Comparison of ENCODE assay signal across 30 mouse cellular contexts in genomic region chr5:5291321-5291991, GRCm38 (mm10).
DNase-seq lines count a peak whose midpoint lies in the region; ATAC-seq and TF ChIP-seq lines count a peak whose summit lies in the region.
"Had no signal": no experiment of that assay in that cellular context is flagged by ENCODE, and none has a peak within 500 bp of the region (broad histone marks: within the 10 kb centered on the region; RNA-seq: fewer than 3 reads in every experiment).

No protein-coding gene starts in this region.

- ATAC-seq in frontal cortex, adult (ENCODE audit: low TSS enrichment), result peak; percentile 62; the same call in 1 of the 2 replicates
- peak; percentile 79 for ATAC-seq in stomach, postnatal 0 days (ENCODE audit: low FRiP score, low TSS enrichment)
- ATAC-seq: hindbrain, postnatal 0 days; midbrain, embryonic 15.5 days had no signal

- no peak overlapping the region for H3K4me2 ChIP-seq in stomach, postnatal 0 days (replicated peaks; ENCODE audit: low read depth)
- H3K4me2 ChIP-seq: heart, embryonic 11.5 days; hindbrain, embryonic 12.5 days; intestine, embryonic 15.5 days; limb, embryonic 15.5 days; lung, embryonic 14.5 days; midbrain, embryonic 15.5 days had no signal

- DNase-seq in frontal cortex, postnatal 10 days (ENCODE audit: low spot score in 2 of 2), result no peak
- peak; percentile 37 for DNase-seq in adipocyte (ENCODE audit: low spot score)
- DNase-seq in mesoderm, embryonic 11.5 days (ENCODE audit: low read depth, low spot score), result peak; percentile 14
- no peak for DNase-seq in stomach, postnatal 0 days (ENCODE audit: low spot score)
- no peak for DNase-seq in cerebellum, adult 11 months
- no peak for DNase-seq in ovary, postnatal 36 days (ENCODE audit: low spot score)
- DNase-seq: adrenal gland, adult 2 months; adrenal gland, postnatal 36 days; cerebellum, adult 8-10 months; cerebellum, postnatal 25 days; gastrocnemius, postnatal 25 days; heart, adult 11 months; heart, postnatal 36 days; kidney, adult 9 months; kidney, postnatal 10 days; layer of hippocampus, adult 9-11 months; lung, embryonic 14.5 days; lung, postnatal 14 days; right cerebral cortex, postnatal 4 days; thymus, adult 2 months; thymus, postnatal 36 days had no signal

- WGBS in stomach, postnatal 0 days, result 57% methylated on average over 6 of the region's 6 CpGs

- H3K36me3 ChIP-seq in stomach, postnatal 0 days (ENCODE audit: control insufficient read depth, insufficient read depth, low read length), result no peaks in the 10 kb centered on the region
- H3K36me3 ChIP-seq: hindbrain, embryonic 12.5 days; intestine, embryonic 15.5 days; limb, embryonic 15.5 days; midbrain, embryonic 10.5 days; midbrain, embryonic 15.5 days had no signal

- no peak overlapping the region for H3K4me3 ChIP-seq in stomach, postnatal 0 days (ENCODE audit: low read depth, low read length)
- H3K4me3 ChIP-seq: hindbrain, embryonic 12.5 days; intestine, embryonic 15.5 days; limb, embryonic 15.5 days; midbrain, embryonic 10.5 days; midbrain, embryonic 15.5 days had no signal

- no peak overlapping the region for H3K9ac ChIP-seq in stomach, postnatal 0 days (ENCODE audit: low read length)
- H3K9ac ChIP-seq: hindbrain, embryonic 12.5 days; intestine, embryonic 15.5 days; limb, embryonic 15.5 days; liver, embryonic 14.5 days; lung, embryonic 14.5 days; midbrain, embryonic 15.5 days had no signal

- H3K9me3 ChIP-seq in stomach, postnatal 0 days (ENCODE audit: control insufficient read depth, low read length), result no peaks in the 10 kb centered on the region
- H3K9me3 ChIP-seq: hindbrain, embryonic 12.5 days; intestine, embryonic 15.5 days; limb, embryonic 15.5 days; midbrain, embryonic 10.5 days; midbrain, embryonic 15.5 days had no signal

- TF ChIP-seq EP300 in stomach, postnatal 0 days (optimal IDR thresholded peaks at IDR 0.05), result no peak

- no peaks in the 10 kb centered on the region for H3K27me3 ChIP-seq in stomach, postnatal 0 days (ENCODE audit: control insufficient read depth, insufficient read depth, low read length)
- H3K27me3 ChIP-seq: hindbrain, embryonic 12.5 days; intestine, embryonic 15.5 days; limb, embryonic 15.5 days; midbrain, embryonic 15.5 days had no signal

- no peaks in the 10 kb centered on the region for H3K4me1 ChIP-seq in stomach, postnatal 0 days (replicated peaks; ENCODE audit: control insufficient read depth, insufficient read depth)
- H3K4me1 ChIP-seq: hindbrain, embryonic 12.5 days; intestine, embryonic 15.5 days; limb, embryonic 15.5 days; midbrain, embryonic 15.5 days had no signal

- TF ChIP-seq CTCF in stomach, postnatal 0 days (IDR thresholded peaks at IDR 0.05; ENCODE audit: low read depth), result no peak

- no peak overlapping the region for H3K27ac ChIP-seq in stomach, postnatal 0 days (replicated peaks)
- H3K27ac ChIP-seq: hindbrain, embryonic 12.5 days; hindbrain, postnatal 0 days; intestine, embryonic 15.5 days; limb, embryonic 15.5 days; liver, embryonic 14.5 days; midbrain, embryonic 10.5 days; midbrain, embryonic 15.5 days had no signal

Comparison
In these comparisons a context has a peak if more than half of its experiments do, and no peak if none do; other contexts are left out.
1. DNase-seq: peak in adipocyte (single experiment) and mesoderm, embryonic 11.5 days (single experiment); none in frontal cortex, postnatal 10 days (0 of 2), stomach, postnatal 0 days (single experiment), cerebellum, adult 11 months (single experiment) and ovary, postnatal 36 days (single experiment).